Mouse (Mus musculus) embryonic facial prominence, embryonic 15.5 days (tissue): ENCODE results near the gene Mif. TPM values are rescaled to one million over a fixed set of nuclear protein-coding genes. Genes with fewer than 3 reads are reported as not detected.

Source experiments
- ATAC-seq: fragments of 200-750 bp; cut with Nextera tagmentation; 2 replicates; pipeline ENCODE4 v1.8.0; 2017; ENCODE audit warnings: low read depth, moderate TSS enrichment; ENCODE audit not compliant: insufficient number of reproducible peaks, low FRiP score, low TSS enrichment
- H3K27ac ChIP-seq: fragments of 300-500 bp; sonication (generic); replicated peaks from 2 replicates; pipeline ENCODE4 v1.5.1; 2015; ENCODE audit warnings: mild to moderate bottlenecking, inconsistent platforms
- H3K27me3 ChIP-seq: fragments of 300-500 bp; sonication (generic); 2 replicates; pipeline ENCODE4 v1.6.1; 2015; ENCODE audit warnings: inconsistent platforms
- H3K36me3 ChIP-seq: fragments of 300-500 bp; sonication (generic); 2 replicates; pipeline ENCODE4 v1.6.1; 2015; ENCODE audit warnings: mild to moderate bottlenecking, inconsistent platforms
- H3K4me1 ChIP-seq: fragments of 300-500 bp; sonication (generic); 2 replicates; pipeline ENCODE4 v1.6.1; 2015; ENCODE audit warnings: inconsistent platforms
- H3K4me2 ChIP-seq: fragments of 300-500 bp; sonication (generic); replicated peaks from 2 replicates; pipeline ENCODE4 v1.6.1; 2015; ENCODE audit warnings: mild to moderate bottlenecking, inconsistent platforms
- H3K4me3 ChIP-seq: fragments of 300-500 bp; sonication (generic); replicated peaks from 2 replicates; pipeline ENCODE4 v1.5.1; 2015; ENCODE audit warnings: mild to moderate bottlenecking, inconsistent platforms
- H3K9ac ChIP-seq: fragments of 300-500 bp; sonication (generic); 2 replicates; pipeline ENCODE4 v1.6.1; 2015; ENCODE audit warnings: inconsistent platforms
- H3K9me3 ChIP-seq: fragments of 300-500 bp; sonication (generic); replicated peaks from 2 replicates; pipeline ENCODE4 v1.6.1; 2016; ENCODE audit warnings: inconsistent platforms
- WGBS: fragments of 180-500 bp; shearing (Covaris S2); methylation state at CpG from one replicate; pipeline ENCODE4 v1.1.7; 2015; 5-methylcytosine and 5-hydroxymethylcytosine counted together
- polyA plus RNA-seq: library from polyadenylated mRNA; unstranded; fragments of >200 nt; fragmentation: Nextera tagmentation; extraction: Ambion mirVana; gene quantifications from 2 replicates; pipeline ENCODE4 v1.2.1, GENCODE M21; 2015

Mif gene
- polyA plus RNA-seq, 1 experiment from 2014 or later, result 1,429 TPM

DNA sequence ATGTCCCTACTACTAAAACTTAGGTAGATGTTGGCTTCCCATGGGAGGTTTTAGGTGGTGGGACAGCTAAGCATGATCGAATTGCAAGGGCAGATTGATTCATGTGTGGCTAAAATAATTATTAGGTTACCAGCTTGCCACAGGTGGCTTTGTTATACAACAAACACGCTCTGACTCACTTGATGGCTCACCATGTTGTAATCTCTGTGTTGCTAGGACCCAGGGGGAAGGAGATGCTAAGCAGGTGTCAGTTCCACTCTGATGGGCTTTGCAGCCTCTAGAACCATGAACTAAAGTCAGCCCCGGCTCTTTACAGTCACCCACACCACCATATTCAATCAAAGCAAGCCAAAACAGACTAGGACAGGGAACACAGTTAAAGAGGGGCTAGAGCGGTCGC lies 40.2 kb downstream of the Mif start:
- no peak for ATAC-seq
- Histone ChIP-seq H3K27ac (no peak overlapping the region), H3K4me2 (no peak overlapping the region), H3K9ac (no peak overlapping the region), H3K4me3 (no peak overlapping the region), H3K27me3 (no peaks in the 10 kb centered on the region), H3K9me3 (no peaks in the 10 kb centered on the region), H3K36me3 (no peaks in the 10 kb centered on the region), H3K4me1 (no peaks in the 10 kb centered on the region)
- 84% methylated on average over 5 of the region's 5 CpGs for WGBS

- no peak for ATAC-seq
- H3K4me3 ChIP-seq, result no peak overlapping the region
- no peaks in the 10 kb centered on the region for H3K4me1 ChIP-seq
These were observed 41.4 kb downstream of the Mif start for GRCm38 (mm10) chr10:75818641-75819040.

More at GRCm38 (mm10) chr10:75818641-75819040, 41.4 kb downstream of the Mif start:
- no peak overlapping the region for H3K4me2 ChIP-seq
- H3K27ac ChIP-seq, result no peak overlapping the region
- H3K9me3 ChIP-seq, result no peaks in the 10 kb centered on the region
- no peaks in the 10 kb centered on the region for H3K27me3 ChIP-seq
- H3K36me3 ChIP-seq, result no peaks in the 10 kb centered on the region
- H3K9ac ChIP-seq, result no peak overlapping the region
- 59% methylated on average over 10 of the region's 10 CpGs for WGBS

Other genes with a start within 250 kb of the Mif start
- gene Susd2, start 216.2 kb downstream of the Mif start, polyA plus RNA-seq, result 9.0 and 10.1 TPM in 2 replicates
- gene Cabin1, start 95.9 kb downstream of the Mif start, polyA plus RNA-seq, result 29.4 and 30.0 TPM in 2 replicates
- 53.2 and 58.3 TPM in 2 replicates for gene Ddt, start 86.8 kb downstream of the Mif start, polyA plus RNA-seq
- not detected in 2 replicates for gene Gm20441, start 79.3 kb downstream of the Mif start, polyA plus RNA-seq
- gene Gstt3, start 78.8 kb downstream of the Mif start, polyA plus RNA-seq, result 17.1 and 18.1 TPM in 2 replicates
- gene Gstt1, start 61.7 kb downstream of the Mif start, polyA plus RNA-seq, result 13.8 and 14.5 TPM in 2 replicates
- not detected in 2 replicates for gene Gstt4, start 37.7 kb downstream of the Mif start, polyA plus RNA-seq
- gene Gstt2, start 22.8 kb downstream of the Mif start, polyA plus RNA-seq, result 9.0 and 11.0 TPM in 2 replicates
- 2.0 and 3.1 TPM in 2 replicates for gene Derl3, start 33.2 kb upstream of the Mif start, polyA plus RNA-seq
- gene Smarcb1, start 61.4 kb upstream of the Mif start, polyA plus RNA-seq, result 187 and 192 TPM in 2 replicates
- gene Chchd10, start 72.9 kb upstream of the Mif start, polyA plus RNA-seq, result 29.7 and 33.4 TPM in 2 replicates
- 101 and 133 TPM in 2 replicates for gene Mmp11, start 76.3 kb upstream of the Mif start, polyA plus RNA-seq
- gene Gm867, start 80.4 kb upstream of the Mif start, polyA plus RNA-seq, result 0.81 and 0.89 TPM in 2 replicates
- gene Vpreb3, start 82.8 kb upstream of the Mif start, polyA plus RNA-seq, result 1.4 and 1.6 TPM in 2 replicates
- gene Gm5134, start 94.3 kb upstream of the Mif start, polyA plus RNA-seq, result not detected in 2 replicates
- gene Zfp280b, start 172.4 kb upstream of the Mif start, polyA plus RNA-seq, result 14.8 and 16.4 TPM in 2 replicates